Mouse (Mus musculus) embryo, embryonic 10.5 days (tissue): ENCODE data around the gene C1qtnf1.

Experiments used
- DNase-seq: peaks from one replicate; pipeline ENCODE4 v3.0.0-alpha.2; 2015; ENCODE audit warnings: low spot score

The C1qtnf1 gene

GRCm38 (mm10) chr11:118410479-118410878 lies 17.5 kb upstream of the C1qtnf1 start:
- DNase-seq, result no peak

- DNase-seq, result no peak
Measured at GRCm38 (mm10) chr11:118411271-118411670, 16.7 kb upstream of the C1qtnf1 start.

- DNase-seq, result no peak
Measured at GRCm38 (mm10) chr11:118412601-118413000, 15.4 kb upstream of the C1qtnf1 start.

GRCm38 (mm10) chr11:118413055-118413454 lies 14.9 kb upstream of the C1qtnf1 start:
- DNase-seq, result no peak

GRCm38 (mm10) chr11:118414270-118414669 lies 13.7 kb upstream of the C1qtnf1 start:
- DNase-seq, result no peak

- no peak for DNase-seq
Measured at GRCm38 (mm10) chr11:118415630-118416029, 12.4 kb upstream of the C1qtnf1 start.

GRCm38 (mm10) chr11:118416046-118416445 lies 12.0 kb upstream of the C1qtnf1 start:
- DNase-seq, result no peak

GRCm38 (mm10) chr11:118417496-118417895 lies 10.5 kb upstream of the C1qtnf1 start:
- DNase-seq, result no peak

- no peak for DNase-seq
Measured at GRCm38 (mm10) chr11:118418442-118418833, 9.6 kb upstream of the C1qtnf1 start.

GRCm38 (mm10) chr11:118418834-118419504 lies 9.0 kb upstream of the C1qtnf1 start, which contains the start of gene Cant1:
Cant1 (minus strand) TSS chr11:118419086.
- peak; percentile 99 for DNase-seq

GRCm38 (mm10) chr11:118420261-118420660 lies 7.7 kb upstream of the C1qtnf1 start:
- no peak for DNase-seq

GRCm38 (mm10) chr11:118423266-118423971 lies 4.6 kb upstream of the C1qtnf1 start:
- peak; percentile 93 for DNase-seq

GRCm38 (mm10) chr11:118424621-118425335 lies 3.2 kb upstream of the C1qtnf1 start:
- DNase-seq, result no peak

GRCm38 (mm10) chr11:118426765-118427164 lies 1.2 kb upstream of the C1qtnf1 start:
- no peak for DNase-seq

- DNase-seq, result no peak
Measured at GRCm38 (mm10) chr11:118427266-118427779, 680 bp upstream of the C1qtnf1 start.

GRCm38 (mm10) chr11:118428460-118428868 lies 461 bp downstream of the C1qtnf1 start:
- peak; percentile 42 for DNase-seq

- no peak for DNase-seq
Measured at GRCm38 (mm10) chr11:118428944-118429709, 1.1 kb downstream of the C1qtnf1 start.

GRCm38 (mm10) chr11:118430291-118430885 lies 2.4 kb downstream of the C1qtnf1 start:
- DNase-seq, result no peak

GRCm38 (mm10) chr11:118431100-118431948 lies 3.3 kb downstream of the C1qtnf1 start:
- DNase-seq, result no peak

- DNase-seq, result no peak
Measured at GRCm38 (mm10) chr11:118433398-118433868, 5.4 kb downstream of the C1qtnf1 start.
